Mouse (Mus musculus): ENCODE measurements around the gene Mafg. TPM values are rescaled to one million over a fixed set of nuclear protein-coding genes. Genes with fewer than 3 reads are reported as not detected.
A peak's percentile ranks its signal among the peaks of the same experiment; 100 is the strongest.

The Mafg gene
- total and polyA plus RNA-seq, 2 experiments from 2014 or later = 39.7 to 40.1 TPM

GRCm38 (mm10) chr11:120615606-120616203 lies 17.7 kb downstream of the Mafg start:
- Histone ChIP-seq H3K36me3 (ENCODE audit: insufficient read depth) (peaks cover 62% of the 10 kb centered on the region), H3K9me3 (ENCODE audit: low read length) (no peaks in the 10 kb centered on the region), H3K4me3 (ENCODE audit: low read depth, low read length) (no peak overlapping the region), H3K4me1 (ENCODE audit: insufficient read depth) (peaks cover 9% of the 10 kb centered on the region), H3K27me3 (ENCODE audit: insufficient read depth, low read length) (no peaks in the 10 kb centered on the region), H3K4me2 (ENCODE audit: low read depth) (no peak overlapping the region), H3K9ac (no peak overlapping the region), H3K27ac (ENCODE audit: low read depth, low read length) (no peak overlapping the region)
- DNase-seq (no peak), ATAC-seq (no peak)
- WGBS = 90% methylated on average over 11 of the region's 11 CpGs
- TF ChIP-seq CTCF (IDR thresholded peaks at IDR 0.05; ENCODE audit: low read depth) = no peak

DNA sequence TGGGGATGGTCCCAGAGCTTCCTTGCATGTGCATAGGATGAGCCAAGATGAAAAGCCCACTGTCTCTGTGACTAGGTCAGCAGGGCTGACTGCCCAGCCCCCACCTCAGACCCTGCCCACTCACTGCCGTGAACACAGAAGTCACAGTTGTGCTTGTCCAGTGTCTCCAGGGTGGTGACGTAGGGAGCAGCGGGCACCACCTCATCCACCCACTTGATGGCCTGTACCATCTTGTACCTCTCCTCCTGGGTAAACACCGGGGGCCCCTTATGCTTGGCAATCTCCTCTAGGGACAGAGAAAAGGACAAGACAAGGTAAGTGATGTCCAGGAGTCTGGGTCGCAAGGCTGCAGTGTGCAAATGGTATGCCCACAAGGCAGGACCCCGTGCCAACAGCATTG lies 18.2 kb downstream of the Mafg start:
- ATAC-seq = no peak
- TF ChIP-seq CTCF (IDR thresholded peaks at IDR 0.05; ENCODE audit: low read depth) = no peak
- H3K9ac ChIP-seq = no peak overlapping the region
- no peak overlapping the region for H3K4me3 ChIP-seq (ENCODE audit: low read depth, low read length)
- H3K9me3 ChIP-seq (ENCODE audit: low read length) = no peaks in the 10 kb centered on the region
- no peak overlapping the region for H3K27ac ChIP-seq (ENCODE audit: low read depth, low read length)
- no peak for DNase-seq
- peaks cover 9% of the 10 kb centered on the region for H3K4me1 ChIP-seq (ENCODE audit: insufficient read depth)
- no peak overlapping the region for H3K4me2 ChIP-seq (ENCODE audit: low read depth)
- no peaks in the 10 kb centered on the region for H3K27me3 ChIP-seq (ENCODE audit: insufficient read depth, low read length)
- peaks cover 62% of the 10 kb centered on the region for H3K36me3 ChIP-seq (ENCODE audit: insufficient read depth)
- 96% methylated on average over 6 of the region's 6 CpGs for WGBS

- H3K4me2 ChIP-seq (ENCODE audit: low read depth) = no peak overlapping the region
- WGBS = 83% methylated on average over 8 of the region's 8 CpGs
- H3K4me1 ChIP-seq (ENCODE audit: insufficient read depth) = peaks cover 9% of the 10 kb centered on the region
- H3K27me3 ChIP-seq (ENCODE audit: insufficient read depth, low read length) = no peaks in the 10 kb centered on the region
- no peak overlapping the region for H3K27ac ChIP-seq (ENCODE audit: low read depth, low read length)
- no peaks in the 10 kb centered on the region for H3K9me3 ChIP-seq (ENCODE audit: low read length)
- DNase-seq = no peak
- no peak overlapping the region for H3K9ac ChIP-seq
- H3K4me3 ChIP-seq (ENCODE audit: low read depth, low read length) = no peak overlapping the region
- ATAC-seq = no peak
- peaks cover 63% of the 10 kb centered on the region for H3K36me3 ChIP-seq (ENCODE audit: insufficient read depth)
- no peak for TF ChIP-seq CTCF (IDR thresholded peaks at IDR 0.05; ENCODE audit: low read depth)
Measured at GRCm38 (mm10) chr11:120613976-120614375, 19.4 kb downstream of the Mafg start.

DNA sequence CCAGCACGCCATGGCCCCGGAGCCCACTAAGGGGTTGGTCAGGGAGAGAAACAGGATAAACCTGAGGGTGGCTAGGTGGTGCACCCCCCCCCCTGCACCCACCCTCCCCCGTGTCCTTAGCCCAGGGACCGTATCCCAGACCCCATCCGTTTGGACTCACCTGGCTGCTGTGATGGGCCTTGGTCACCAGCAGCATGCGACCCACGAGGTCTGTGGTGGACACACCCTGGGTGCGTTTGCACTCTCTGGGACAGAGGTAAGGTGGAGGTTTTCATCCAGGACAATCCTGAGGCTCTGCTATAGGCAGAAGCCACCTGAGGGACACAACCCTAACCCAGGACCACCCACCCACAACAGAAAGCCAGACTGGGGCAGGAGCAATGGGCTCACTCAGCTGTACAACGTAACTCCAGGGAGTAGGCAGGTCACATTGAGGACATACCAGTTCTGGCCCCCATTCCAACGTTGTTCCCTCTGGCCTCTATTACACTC lies 19.9 kb downstream of the Mafg start:
- 90% methylated on average over 10 of the region's 10 CpGs for WGBS
- TF ChIP-seq CTCF (IDR thresholded peaks at IDR 0.05; ENCODE audit: low read depth) = no peak
- no peak overlapping the region for H3K9ac ChIP-seq
- ATAC-seq = no peak
- no peaks in the 10 kb centered on the region for H3K27me3 ChIP-seq (ENCODE audit: insufficient read depth, low read length)
- no peak overlapping the region for H3K4me3 ChIP-seq (ENCODE audit: low read depth, low read length)
- peaks cover 9% of the 10 kb centered on the region for H3K4me1 ChIP-seq (ENCODE audit: insufficient read depth)
- DNase-seq = no peak
- H3K4me2 ChIP-seq (ENCODE audit: low read depth) = no peak overlapping the region
- peaks cover 60% of the 10 kb centered on the region for H3K36me3 ChIP-seq (ENCODE audit: insufficient read depth)
- no peak overlapping the region for H3K27ac ChIP-seq (ENCODE audit: low read depth, low read length)
- no peaks in the 10 kb centered on the region for H3K9me3 ChIP-seq (ENCODE audit: low read length)

- H3K27me3 ChIP-seq (ENCODE audit: insufficient read depth, low read length) = no peaks in the 10 kb centered on the region
- H3K4me2 ChIP-seq (ENCODE audit: low read depth) = no peak overlapping the region
- H3K36me3 ChIP-seq (ENCODE audit: insufficient read depth) = peaks cover 57% of the 10 kb centered on the region
- 41% methylated on average over 6 of the region's 6 CpGs for WGBS
- peaks cover 9% of the 10 kb centered on the region for H3K4me1 ChIP-seq (ENCODE audit: insufficient read depth)
- DNase-seq = peak; percentile 64
- TF ChIP-seq CTCF (IDR thresholded peaks at IDR 0.05; ENCODE audit: low read depth) = peak; percentile 88
- H3K9ac ChIP-seq = no peak overlapping the region
- peak; percentile 23; the same call in 1 of the 2 replicates for ATAC-seq
- H3K27ac ChIP-seq (ENCODE audit: low read depth, low read length) = no peak overlapping the region
- no peak overlapping the region for H3K4me3 ChIP-seq (ENCODE audit: low read depth, low read length)
- H3K9me3 ChIP-seq (ENCODE audit: low read length) = no peaks in the 10 kb centered on the region
Measured at GRCm38 (mm10) chr11:120612763-120613162, 20.6 kb downstream of the Mafg start.

DNA sequence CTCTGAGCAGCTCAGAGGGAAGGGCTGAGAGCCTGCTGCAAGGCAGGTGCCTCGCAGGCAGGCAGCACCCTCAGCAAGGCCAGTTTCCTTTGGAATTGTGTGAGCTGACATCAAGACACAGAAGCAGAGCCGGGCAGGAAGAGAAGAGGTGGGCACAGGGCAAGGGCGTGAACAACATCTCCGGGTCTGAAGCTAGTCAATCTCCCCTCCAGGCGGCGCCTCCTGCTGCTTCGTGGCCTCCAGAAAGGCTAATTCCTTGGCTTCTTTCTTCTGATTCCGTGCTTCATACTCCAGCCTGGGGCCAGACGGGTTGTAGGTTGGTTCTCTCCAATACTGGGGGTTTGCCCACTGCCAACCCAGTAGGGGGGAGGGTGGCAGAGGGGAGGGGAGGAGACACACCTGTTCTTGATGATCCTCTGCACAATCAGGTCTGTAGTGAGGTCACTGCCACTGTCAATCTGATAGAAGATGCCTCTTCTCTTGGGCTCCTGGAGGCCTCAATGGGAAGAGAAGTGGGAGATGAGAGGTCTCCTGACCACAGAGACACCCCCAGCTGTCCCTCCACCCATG lies 22.8 kb downstream of the Mafg start:
- no peaks in the 10 kb centered on the region for H3K27me3 ChIP-seq (ENCODE audit: insufficient read depth, low read length)
- no peak for ATAC-seq
- WGBS = 88% methylated on average over 9 of the region's 9 CpGs
- TF ChIP-seq CTCF (IDR thresholded peaks at IDR 0.05; ENCODE audit: low read depth) = no peak
- H3K36me3 ChIP-seq (ENCODE audit: insufficient read depth) = peaks cover 72% of the 10 kb centered on the region
- no peak for DNase-seq
- no peaks in the 10 kb centered on the region for H3K4me1 ChIP-seq (ENCODE audit: insufficient read depth)
- no peaks in the 10 kb centered on the region for H3K9me3 ChIP-seq (ENCODE audit: low read length)
- no peak overlapping the region for H3K9ac ChIP-seq
- H3K4me2 ChIP-seq (ENCODE audit: low read depth) = no peak overlapping the region
- no peak overlapping the region for H3K4me3 ChIP-seq (ENCODE audit: low read depth, low read length)
- no peak overlapping the region for H3K27ac ChIP-seq (ENCODE audit: low read depth, low read length)

GRCm38 (mm10) chr11:120609250-120609649 lies 24.1 kb downstream of the Mafg start:
- TF ChIP-seq CTCF (IDR thresholded peaks at IDR 0.05; ENCODE audit: low read depth) = no peak
- H3K4me1 ChIP-seq (ENCODE audit: insufficient read depth) = no peaks in the 10 kb centered on the region

More at GRCm38 (mm10) chr11:120609250-120609649, 24.1 kb downstream of the Mafg start:
- H3K27me3 ChIP-seq (ENCODE audit: insufficient read depth, low read length) = no peaks in the 10 kb centered on the region
- ATAC-seq = no peak
- H3K27ac ChIP-seq (ENCODE audit: low read depth, low read length) = no peak overlapping the region
- peaks cover 74% of the 10 kb centered on the region for H3K36me3 ChIP-seq (ENCODE audit: insufficient read depth)
- H3K4me3 ChIP-seq (ENCODE audit: low read depth, low read length) = no peak overlapping the region
- no peak overlapping the region for H3K9ac ChIP-seq
- no peak overlapping the region for H3K4me2 ChIP-seq (ENCODE audit: low read depth)
- no peak for DNase-seq
- 37% methylated on average over 8 of the region's 8 CpGs for WGBS
- no peaks in the 10 kb centered on the region for H3K9me3 ChIP-seq (ENCODE audit: low read length)
